Comparison of ENCODE assay signal across 21 mouse cellular contexts in the genomic region with DNA sequence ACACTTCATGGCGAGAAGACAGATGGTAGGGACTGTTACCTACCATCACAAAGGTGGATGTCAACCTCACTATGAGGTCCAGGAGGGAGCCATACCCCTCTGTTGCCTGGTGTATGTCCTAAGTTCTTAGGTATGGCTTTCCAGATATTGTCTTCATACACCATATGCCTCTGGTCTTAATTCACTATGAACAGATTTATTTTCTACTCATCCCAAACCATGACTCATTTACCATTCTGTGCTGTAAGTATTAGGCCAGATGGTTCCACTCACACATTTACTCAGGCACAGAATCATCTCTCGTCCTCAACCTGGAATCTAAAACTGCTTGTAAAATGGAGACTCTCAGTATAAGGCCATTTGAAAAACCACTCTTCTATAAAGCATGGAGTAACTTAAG.
DNase-seq lines count a peak whose midpoint lies in the region; ATAC-seq and TF ChIP-seq lines count a peak whose summit lies in the region.
"Had no signal": no experiment of that assay in that cellular context is flagged by ENCODE, and none has a peak within 500 bp of the region (broad histone marks: within the 10 kb centered on the region; RNA-seq: fewer than 3 reads in every experiment).

No protein-coding gene starts in this region.

- no peak for DNase-seq in cerebellum, adult 11-12 months
- peak; percentile 6 for DNase-seq in forebrain, postnatal 0 days
- DNase-seq in forebrain, embryonic 10.5 days (ENCODE audit: extremely low spot score, low spot score): no peak
- DNase-seq in left cerebral cortex, adult 11 months (ENCODE audit: low spot score): peak; percentile 7
- no peak for DNase-seq in left cerebral cortex, postnatal 10 days (ENCODE audit: extremely low spot score in 1 of 2, low spot score in 2 of 2)
- peak; percentile 6 to 8 for DNase-seq in layer of hippocampus, adult 8-10 months (ENCODE audit: low spot score in 2 of 2)
- DNase-seq in heart, postnatal 10 days: no peak
- DNase-seq: adrenal gland, postnatal 25 days; gastrocnemius, adult 2 months; heart, postnatal 4 days; kidney, adult 18-20 months; lung, postnatal 4 days; midbrain, embryonic 14.5 days; right cerebral cortex, postnatal 14 days; spleen, adult 18-20 months; thymus, postnatal 14 days had no signal

- no peak overlapping the region for H3K9ac ChIP-seq in forebrain, postnatal 0 days
- H3K9ac ChIP-seq: embryonic facial prominence, embryonic 15.5 days; hindbrain, embryonic 14.5 days had no signal

- no peak overlapping the region for H3K4me2 ChIP-seq in forebrain, postnatal 0 days (ENCODE audit: low read depth)
- H3K4me2 ChIP-seq: embryonic facial prominence, embryonic 15.5 days; hindbrain, embryonic 14.5 days had no signal

- no peaks in the 10 kb centered on the region for H3K27me3 ChIP-seq in forebrain, postnatal 0 days (ENCODE audit: insufficient read depth, low read length)
- H3K27me3 ChIP-seq in forebrain, embryonic 10.5 days (ENCODE audit: poor library complexity, severe bottlenecking): peaks cover 30% of the 10 kb centered on the region
- H3K27me3 ChIP-seq: embryonic facial prominence, embryonic 15.5 days had no signal

- TF ChIP-seq CTCF in forebrain, postnatal 0 days (IDR thresholded peaks at IDR 0.05; ENCODE audit: low read depth): no peak

- intact Hi-C loops in left cerebral cortex, postnatal 10 days (cut with DNase I): no loop called here
- intact Hi-C loops in heart, postnatal 10 days (cut with DNase I): no loop called here

- ATAC-seq in cerebellum, adult (ENCODE audit: insufficient number of reproducible peaks, low FRiP score, low TSS enrichment): peak; percentile 58
- ATAC-seq in forebrain, postnatal 0 days: peak; percentile 63
- ATAC-seq: inflammation-experienced regulatory T-cells, adult 6 months had no signal

- 53% methylated on average over 2 of the region's 2 CpGs for WGBS in forebrain, postnatal 0 days
- 77% methylated on average over 2 of the region's 2 CpGs for WGBS in forebrain, embryonic 10.5 days

- H3K4me1 ChIP-seq in forebrain, postnatal 0 days (ENCODE audit: insufficient read depth): no peaks in the 10 kb centered on the region
- no peaks in the 10 kb centered on the region for H3K4me1 ChIP-seq in forebrain, embryonic 10.5 days
- H3K4me1 ChIP-seq: embryonic facial prominence, embryonic 15.5 days had no signal

- H3K9me3 ChIP-seq in forebrain, postnatal 0 days (ENCODE audit: low read length): no peaks in the 10 kb centered on the region
- no peaks in the 10 kb centered on the region for H3K9me3 ChIP-seq in forebrain, embryonic 10.5 days
- H3K9me3 ChIP-seq: embryonic facial prominence, embryonic 15.5 days had no signal

- no peaks in the 10 kb centered on the region for H3K36me3 ChIP-seq in forebrain, postnatal 0 days (ENCODE audit: insufficient read depth)
- no peaks in the 10 kb centered on the region for H3K36me3 ChIP-seq in forebrain, embryonic 10.5 days (replicated peaks)
- H3K36me3 ChIP-seq: embryonic facial prominence, embryonic 15.5 days had no signal

- H3K4me3 ChIP-seq in forebrain, postnatal 0 days (ENCODE audit: low read depth, low read length): no peak overlapping the region
- no peak overlapping the region for H3K4me3 ChIP-seq in forebrain, embryonic 10.5 days
- H3K4me3 ChIP-seq: embryonic facial prominence, embryonic 15.5 days; gastrocnemius, adult 2 months had no signal

- H3K27ac ChIP-seq in forebrain, postnatal 0 days (ENCODE audit: low read depth, low read length): no peak overlapping the region
- no peak overlapping the region for H3K27ac ChIP-seq in forebrain, embryonic 10.5 days
- H3K27ac ChIP-seq: embryonic facial prominence, embryonic 15.5 days; gastrocnemius, adult 2 months; hindbrain, embryonic 14.5 days; kidney, postnatal 0 days had no signal

Comparison
In these comparisons a context has a peak if more than half of its experiments do, and no peak if none do; other contexts are left out.
1. DNase-seq: peak in forebrain, postnatal 0 days (single experiment), left cerebral cortex, adult 11 months (single experiment) and layer of hippocampus, adult 8-10 months (2 of 2); none in cerebellum, adult 11-12 months (single experiment), forebrain, embryonic 10.5 days (single experiment), left cerebral cortex, postnatal 10 days (0 of 2) and heart, postnatal 10 days (0 of 2).